Mouse (Mus musculus) right cerebral cortex, postnatal 25 days (tissue): Measurements from ENCODE around the gene Rps6kb2.
"Not testable (repeated sequence)": the region's sequence is repeated elsewhere in the genome, so short reads cannot be mapped to it uniquely, and the experiment has no call there.

Experiments
- DNase-seq: peaks from one replicate; pipeline ENCODE4 v3.0.0; 2022

The Rps6kb2 gene

GRCm38 (mm10) chr19:4135963-4136345 lies 27.2 kb downstream of the Rps6kb2 start:
- DNase-seq = not testable (repeated sequence)

- DNase-seq = not testable (repeated sequence)
These were observed 27.8 kb downstream of the Rps6kb2 start for GRCm38 (mm10) chr19:4135229-4135962.

GRCm38 (mm10) chr19:4134354-4134753 lies 28.8 kb downstream of the Rps6kb2 start:
- no peak for DNase-seq

GRCm38 (mm10) chr19:4131768-4132167 lies 31.4 kb downstream of the Rps6kb2 start:
- DNase-seq = no peak

GRCm38 (mm10) chr19:4131075-4131474 lies 32.1 kb downstream of the Rps6kb2 start:
- DNase-seq = no peak

- DNase-seq = no peak
These were observed 33.0 kb downstream of the Rps6kb2 start for GRCm38 (mm10) chr19:4130106-4130505.

GRCm38 (mm10) chr19:4129462-4129861 lies 33.7 kb downstream of the Rps6kb2 start:
- no peak for DNase-seq

- DNase-seq = peak; percentile 32
These were observed 36.2 kb downstream of the Rps6kb2 start for GRCm38 (mm10) chr19:4126759-4127495.

- DNase-seq = peak; percentile 98
These were observed 37.1 kb downstream of the Rps6kb2 start, which contains the start of gene Aip for GRCm38 (mm10) chr19:4125741-4126696. TSS of gene Aip (minus strand) at chr19:4125858.

- DNase-seq = peak; percentile 37
These were observed 37.9 kb downstream of the Rps6kb2 start for GRCm38 (mm10) chr19:4125268-4125667.

- DNase-seq = no peak
These were observed 38.7 kb downstream of the Rps6kb2 start for GRCm38 (mm10) chr19:4124432-4124831.

GRCm38 (mm10) chr19:4122411-4123370 lies 40.5 kb downstream of the Rps6kb2 start:
- no peak for DNase-seq

- not testable (repeated sequence) for DNase-seq
These were observed 41.3 kb downstream of the Rps6kb2 start for GRCm38 (mm10) chr19:4121896-4122295.

GRCm38 (mm10) chr19:4121097-4121805 lies 41.9 kb downstream of the Rps6kb2 start:
- peak; percentile 97 for DNase-seq

GRCm38 (mm10) chr19:4120496-4120895 lies 42.7 kb downstream of the Rps6kb2 start:
- DNase-seq = no peak

- no peak for DNase-seq
These were observed 43.3 kb downstream of the Rps6kb2 start for GRCm38 (mm10) chr19:4119716-4120487.

GRCm38 (mm10) chr19:4118350-4118749 lies 44.8 kb downstream of the Rps6kb2 start:
- DNase-seq = no peak

GRCm38 (mm10) chr19:4117006-4117405 lies 46.1 kb downstream of the Rps6kb2 start:
- DNase-seq = no peak

- no peak for DNase-seq
These were observed 47.3 kb downstream of the Rps6kb2 start for GRCm38 (mm10) chr19:4115816-4116215.

GRCm38 (mm10) chr19:4115144-4115543 lies 48.0 kb downstream of the Rps6kb2 start:
- no peak for DNase-seq
